Mouse (Mus musculus) layer of hippocampus, adult 18-20 months (tissue): ENCODE results near the gene Acad9. TPM values are rescaled to one million over a fixed set of nuclear protein-coding genes. Genes with fewer than 3 reads are reported as not detected.

ENCODE experiments used
- DNase-seq, 2 experiments: peaks; one replicate each; pipeline ENCODE4 v3.0.0; 2022; ENCODE audit warnings: low spot score in 2 of 2
- long read RNA-seq: library from polyadenylated mRNA; stranded (forward); transcript quantifications from one replicate; pipeline ENCODE4 v2.0.0, GENCODE M21; 2021
- total RNA-seq, 2 experiments: library from RNA; stranded (reverse); gene quantifications; 2 replicates each; pipeline ENCODE4 v1.2.3; 2021

Gene Acad9
- 10 to 100 TPM; 34.2 to 46.3 TPM for total RNA-seq
- long read RNA-seq, transcript Acad9-201 (18 exons, 3,930 nt): major isoform, 51 of 58 reads
- long read RNA-seq, partial matches to known transcripts: 2 of 58 reads
- long read RNA-seq, other reads (novel, unspliced or antisense): 5 of 58 reads

DNA sequence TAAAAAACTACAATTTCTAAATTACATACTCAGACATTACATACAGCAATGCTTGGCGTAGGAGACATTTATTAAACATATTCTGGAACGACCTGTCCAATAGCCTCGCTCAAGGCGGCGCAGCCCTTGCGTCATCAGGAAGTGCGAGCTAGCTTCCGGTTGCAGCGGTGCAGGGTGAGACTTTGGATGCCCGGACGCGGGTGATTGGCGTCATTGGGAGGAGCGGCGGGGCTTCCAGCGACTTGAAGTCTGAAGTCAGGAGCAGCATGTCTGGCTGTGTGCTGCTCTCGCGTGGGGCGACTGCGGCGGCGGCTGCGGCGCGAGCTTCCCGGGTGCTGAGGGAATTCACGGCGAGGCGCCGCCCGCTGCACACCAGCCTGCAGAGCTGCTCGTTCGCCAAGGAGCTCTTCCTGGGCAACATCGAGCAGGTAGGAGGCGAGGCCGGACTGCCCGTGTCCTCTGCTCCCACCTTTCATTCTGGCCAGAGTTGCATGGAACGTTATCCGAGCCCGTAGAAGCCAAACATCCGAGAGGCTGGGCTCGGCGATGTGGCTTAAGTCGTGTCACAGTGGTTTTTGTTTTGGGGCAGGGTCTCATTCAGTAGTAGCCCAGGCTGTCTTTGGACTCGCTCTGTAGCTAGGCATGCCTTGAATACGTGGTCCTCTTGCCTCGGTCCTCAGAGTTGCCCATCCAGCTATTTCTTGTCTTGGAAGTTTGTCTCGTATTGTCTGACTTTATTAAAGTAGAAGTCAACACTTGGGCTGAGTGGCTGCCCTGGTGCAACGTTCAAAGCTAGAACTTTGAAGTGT is at the start of gene Acad9:
TSS of gene Acad9 (plus strand) at position 137 of the 809 bp plus-strand sequence.
- DNase-seq: peak; percentile 95 to 97

DNA sequence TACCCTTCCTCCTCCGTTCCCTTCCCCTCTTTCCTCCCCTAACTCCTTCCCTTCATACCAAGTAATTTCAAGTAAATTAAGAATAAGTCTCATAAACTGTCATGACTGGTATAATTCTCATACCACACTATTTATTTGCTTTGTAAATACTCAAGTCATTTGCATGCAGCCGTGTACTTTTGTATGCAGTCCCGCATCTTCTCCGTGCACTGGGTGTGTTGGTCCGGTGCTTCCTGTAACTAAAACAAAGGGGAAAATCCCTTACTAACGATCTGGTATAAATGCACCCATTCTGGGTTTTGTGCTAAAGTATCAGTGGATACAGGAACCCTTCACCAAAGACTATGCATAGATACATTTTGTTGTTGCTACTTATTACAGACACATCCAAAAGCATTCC is 40.0 kb upstream of the Acad9 start:
- DNase-seq: no peak

DNA sequence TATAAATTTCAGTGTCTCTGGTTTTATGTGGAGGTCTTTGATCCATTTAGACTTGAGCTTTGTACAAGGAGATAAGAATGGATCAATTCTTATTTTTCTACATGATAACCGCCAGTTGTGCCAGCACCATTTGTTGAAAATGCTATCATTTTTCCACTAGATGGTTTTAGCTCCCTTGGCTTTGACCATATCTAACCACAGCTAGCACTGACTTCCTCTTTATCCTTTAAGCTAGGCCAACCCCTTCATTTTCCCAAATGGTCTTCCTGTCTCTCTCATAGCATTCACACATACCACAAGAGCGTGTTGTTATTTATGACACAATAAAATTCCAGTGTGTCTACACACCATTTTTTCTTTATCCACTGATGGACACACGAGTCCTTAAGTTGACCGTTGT is 35.8 kb upstream of the Acad9 start:
- DNase-seq: no peak

DNA sequence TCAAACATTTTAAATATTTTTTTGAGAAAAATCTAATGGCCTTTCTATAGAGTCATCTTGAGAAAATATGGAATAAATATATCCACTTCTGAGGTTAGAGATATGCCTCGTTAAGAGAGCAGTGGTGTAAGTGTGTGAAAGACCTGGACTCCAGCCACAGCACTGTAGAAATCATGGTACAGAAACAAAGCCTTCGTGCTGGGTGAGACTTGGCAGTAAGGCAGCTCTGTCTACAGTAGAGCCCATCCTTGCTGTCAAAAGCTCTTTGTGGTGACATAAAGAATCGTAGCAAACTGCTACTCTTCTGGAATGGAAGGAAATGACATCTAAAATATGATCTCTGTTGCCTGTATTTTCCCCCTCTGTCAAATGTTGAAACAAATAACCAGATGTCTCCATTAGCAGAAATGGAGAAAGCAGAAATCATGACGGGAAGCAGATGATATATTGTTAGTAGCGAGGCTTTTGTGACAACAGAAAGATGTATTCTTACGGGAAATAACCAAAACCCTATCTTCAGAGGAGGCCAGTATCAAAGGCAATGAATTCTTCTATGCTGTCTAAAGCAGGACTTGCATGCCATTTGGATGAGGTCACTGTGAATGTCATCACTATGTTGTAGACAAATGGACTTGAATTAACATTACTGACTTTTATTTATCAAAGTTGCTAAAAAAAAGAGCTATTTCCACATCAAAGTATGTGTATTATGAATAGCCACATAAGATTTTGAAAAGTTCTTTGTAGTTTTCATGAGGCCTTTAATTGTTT is 33.9 kb upstream of the Acad9 start:
- DNase-seq: no peak

DNA sequence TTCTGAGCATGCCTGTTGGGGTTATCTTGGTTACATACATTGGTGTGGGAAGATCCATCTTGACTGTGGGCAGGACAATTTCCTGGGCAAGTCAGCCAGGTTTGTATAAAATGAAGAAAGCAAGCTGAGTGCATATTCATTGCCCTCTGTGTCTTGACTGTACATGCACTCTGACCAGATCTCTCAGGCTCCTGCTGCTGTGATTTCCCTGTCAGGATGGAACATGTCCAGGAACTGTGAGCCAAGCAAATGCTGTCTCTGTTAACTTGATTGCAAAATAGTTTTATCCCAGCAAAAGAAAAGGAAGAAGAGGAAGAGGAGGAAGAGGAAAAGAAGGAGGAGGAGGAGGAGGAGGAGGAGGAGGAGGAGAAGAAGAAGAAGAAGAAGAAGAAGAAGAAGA is 21.3 kb upstream of the Acad9 start:
- DNase-seq: no peak

DNA sequence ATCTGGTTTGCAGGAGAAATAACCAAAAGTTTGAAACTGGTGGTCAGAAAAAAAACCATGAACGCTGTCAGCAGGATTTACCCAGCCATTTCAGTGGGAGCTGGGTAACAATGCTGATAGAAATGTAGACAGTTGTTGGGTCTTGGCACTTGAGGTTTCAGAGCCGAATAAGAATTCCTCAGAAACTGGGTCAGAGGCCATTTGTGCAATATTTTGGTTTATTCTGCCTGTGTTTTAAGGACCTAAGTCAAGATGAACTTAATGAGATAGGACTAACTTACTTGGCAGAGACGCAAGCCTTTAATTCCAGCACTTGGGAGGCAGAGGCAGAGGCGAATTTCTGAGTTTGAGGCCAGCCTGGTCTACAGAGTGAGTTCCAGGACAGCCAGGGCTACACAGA is 20.7 kb upstream of the Acad9 start:
- no peak for DNase-seq

DNA sequence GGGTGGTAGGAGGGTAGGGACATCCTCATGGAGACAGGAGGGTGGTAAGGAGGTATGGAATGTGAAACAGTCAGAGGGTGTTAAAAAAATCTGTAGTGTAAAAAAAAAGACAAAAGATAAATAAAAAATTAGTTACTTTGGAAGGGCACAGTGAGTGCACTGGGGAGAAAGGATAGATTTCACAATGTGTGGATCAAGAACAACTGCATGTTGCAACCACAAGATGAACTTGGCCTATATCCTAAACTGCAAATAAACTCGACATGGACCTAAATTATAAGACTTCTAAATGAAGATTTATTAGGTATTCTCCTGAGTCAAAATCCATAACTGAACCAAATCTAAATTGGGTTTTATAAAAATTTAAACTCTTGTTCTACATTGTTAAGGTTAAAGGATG is 16.7 kb upstream of the Acad9 start:
- no peak for DNase-seq

DNA sequence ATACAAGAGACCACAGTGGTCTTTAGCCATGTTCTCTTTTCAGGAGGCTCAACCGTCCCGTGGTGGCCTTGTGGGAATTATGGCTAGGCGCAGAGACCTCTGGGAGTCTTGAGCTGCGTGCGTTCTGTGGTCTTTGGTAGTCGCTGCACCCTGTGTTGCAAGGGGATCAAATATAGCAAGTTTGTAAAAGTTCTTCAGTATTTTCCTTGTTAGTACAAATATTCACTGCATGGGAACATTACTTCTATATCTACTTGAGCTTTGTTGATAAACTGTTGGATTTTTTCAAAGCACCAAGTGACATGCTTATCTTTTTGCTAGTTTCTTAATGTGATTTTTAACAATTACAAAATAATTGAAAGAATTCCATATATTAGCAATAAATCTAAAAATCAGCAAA is 12.3 kb upstream of the Acad9 start, which contains the start of gene Ccdc144b:
TSS of gene Ccdc144b (minus strand) at position 101 of the 400 bp plus-strand sequence.
- no peak for DNase-seq

DNA sequence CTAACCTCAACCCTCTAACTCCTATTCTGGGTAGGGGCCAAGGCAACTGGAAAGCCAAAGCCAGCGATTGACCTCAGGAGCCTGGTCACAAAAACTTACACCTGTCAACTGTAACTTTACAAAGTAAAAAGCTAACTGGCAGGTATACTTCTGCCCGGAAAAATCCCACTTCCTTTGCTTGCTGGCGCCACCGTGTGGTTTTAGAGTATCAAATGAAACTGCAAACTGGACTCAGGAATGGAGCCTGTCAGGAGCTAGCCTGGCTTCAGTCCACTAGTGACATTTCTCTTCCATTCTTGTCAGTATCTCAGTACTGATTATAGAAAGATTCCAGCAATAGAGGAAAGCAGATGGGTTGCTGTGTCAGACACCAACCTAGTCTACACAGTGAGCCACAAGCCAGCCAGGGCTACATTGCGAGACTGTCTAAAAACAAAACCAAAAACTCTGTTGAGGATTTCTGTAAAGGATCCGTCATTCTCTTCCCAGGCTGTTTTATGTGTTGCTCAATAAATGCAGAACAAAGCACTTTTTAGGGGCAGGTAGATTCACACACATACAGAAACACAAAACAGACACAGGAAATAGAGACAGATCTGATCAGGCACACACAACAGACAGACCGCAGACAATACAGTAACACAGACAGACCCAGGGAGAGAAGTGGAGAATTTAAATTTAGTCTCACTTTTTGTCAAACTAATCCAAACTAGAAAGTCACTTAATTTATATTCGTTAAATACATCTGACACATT is 5.5 kb upstream of the Acad9 start:
- DNase-seq: peak in 1 of 2 experiments; percentile 65

DNA sequence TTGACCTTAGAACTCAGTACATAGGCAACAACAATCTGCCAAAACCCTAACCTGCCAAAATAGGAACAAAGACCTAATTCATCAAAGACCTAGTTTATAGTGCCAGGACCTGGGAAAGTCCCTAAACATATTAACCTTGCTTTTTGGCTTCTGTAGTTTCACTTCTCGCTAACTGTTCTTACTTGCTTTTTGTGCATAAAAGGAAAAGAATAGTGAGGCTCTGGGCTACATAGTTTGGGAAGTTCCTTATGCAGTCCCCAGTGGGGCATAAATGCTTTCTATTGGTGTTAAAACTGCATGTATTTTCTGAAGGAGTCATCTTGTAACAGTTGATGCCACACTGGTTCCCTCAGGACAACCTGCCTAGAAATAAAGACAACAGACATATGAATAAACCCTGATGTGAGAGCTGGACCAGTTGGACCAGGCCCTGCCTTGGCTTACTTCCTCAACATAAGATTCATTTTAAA is 1.2 kb upstream of the Acad9 start:
- DNase-seq: no peak

DNA sequence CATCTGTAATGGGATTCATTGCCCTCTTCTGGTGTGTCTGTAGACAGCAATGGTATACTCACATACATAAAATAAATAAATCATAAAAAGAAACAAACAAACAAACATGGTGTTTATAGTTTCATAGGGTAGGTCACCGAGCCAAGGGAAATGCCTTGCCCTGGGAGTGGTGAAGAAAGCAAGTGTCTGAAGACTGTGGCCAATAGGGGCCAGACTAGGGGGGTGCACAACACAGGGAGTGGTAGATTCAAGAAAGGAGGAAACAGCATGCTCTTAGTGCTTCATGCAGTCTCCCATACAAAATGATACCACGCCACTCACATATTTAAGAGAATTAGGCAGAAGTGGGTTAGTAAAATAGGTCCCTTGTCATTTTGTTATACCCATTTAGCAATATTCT is 613 bp upstream of the Acad9 start:
- DNase-seq: no peak

DNA sequence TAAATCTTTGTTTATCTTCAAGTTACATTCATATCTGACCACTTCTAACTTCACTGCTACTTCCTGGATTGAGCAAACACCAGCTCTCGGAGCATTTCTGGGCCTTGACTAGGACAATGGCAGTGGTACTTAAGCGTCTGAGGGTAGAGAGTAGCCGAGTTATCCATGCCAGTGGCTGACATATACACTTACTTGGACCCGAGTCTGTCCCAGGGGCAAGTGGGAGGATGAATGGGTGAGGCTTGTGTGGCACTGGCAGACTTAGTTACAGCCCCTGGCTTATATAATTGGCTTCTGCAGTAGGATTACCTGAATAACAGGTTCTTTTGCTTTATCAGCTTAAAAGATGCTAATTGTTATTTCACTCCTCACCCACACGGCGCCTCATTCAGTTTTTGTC is 2.0 kb downstream of the Acad9 start:
- DNase-seq: no peak

DNA sequence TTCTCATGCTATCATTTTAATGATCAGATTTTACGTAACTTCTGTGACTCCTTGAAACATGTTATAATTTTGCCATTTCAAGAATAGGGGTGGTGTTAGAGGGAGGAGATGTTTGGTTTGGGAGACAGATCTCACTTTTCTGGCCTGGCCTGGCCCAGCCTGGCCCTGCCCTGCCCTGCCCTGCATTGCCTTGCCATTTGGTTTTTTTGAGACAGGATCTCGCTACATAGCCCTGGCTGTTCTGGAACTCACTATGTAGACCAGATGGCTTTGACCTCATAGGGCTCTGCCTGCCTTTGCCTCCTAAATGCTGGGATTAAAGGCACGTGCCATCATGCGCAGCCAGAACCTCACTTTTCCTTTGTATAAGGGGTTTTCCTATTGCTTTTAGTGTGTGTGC is 4.7 kb downstream of the Acad9 start:
- DNase-seq: no peak

DNA sequence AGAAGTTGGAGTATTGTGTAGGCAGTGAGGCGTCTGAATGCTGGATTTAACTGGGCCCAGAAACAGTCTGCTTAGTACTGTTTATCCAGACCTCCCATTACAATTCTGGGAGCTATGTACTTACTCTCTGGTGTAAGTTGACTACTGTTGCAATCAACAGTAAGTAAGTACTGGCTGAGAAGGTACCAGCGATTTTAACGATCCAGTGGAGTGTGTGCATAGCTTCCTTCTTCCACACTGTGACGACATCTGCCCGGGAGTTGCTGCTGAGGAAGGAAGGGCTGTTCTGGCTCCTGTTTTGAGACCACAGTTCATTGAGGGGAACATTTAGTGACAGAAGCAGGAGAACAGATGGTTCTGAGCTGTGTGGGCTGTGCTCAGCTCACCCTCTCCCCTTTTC is 5.3 kb downstream of the Acad9 start:
- peak in 1 of 2 experiments; percentile 30 for DNase-seq

DNA sequence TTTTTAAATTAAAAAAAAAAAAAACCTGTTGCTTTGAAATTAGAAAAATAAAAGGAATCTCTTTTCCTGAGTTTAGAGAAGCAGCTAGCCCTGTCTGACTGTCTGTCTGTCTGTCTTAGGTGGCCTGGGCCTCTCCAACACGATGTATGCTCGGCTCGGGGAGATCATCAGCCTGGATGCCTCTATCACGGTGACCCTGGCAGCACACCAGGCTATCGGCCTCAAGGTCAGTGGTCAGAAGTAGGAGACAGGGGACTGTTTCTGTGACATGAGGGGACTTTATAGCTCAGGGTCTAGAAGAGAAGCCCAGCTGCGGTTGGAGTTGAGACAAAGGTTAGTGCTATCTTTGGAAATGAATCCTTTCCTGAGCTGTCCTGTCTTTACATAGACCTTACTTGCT is 8.5 kb downstream of the Acad9 start:
- no peak for DNase-seq

DNA sequence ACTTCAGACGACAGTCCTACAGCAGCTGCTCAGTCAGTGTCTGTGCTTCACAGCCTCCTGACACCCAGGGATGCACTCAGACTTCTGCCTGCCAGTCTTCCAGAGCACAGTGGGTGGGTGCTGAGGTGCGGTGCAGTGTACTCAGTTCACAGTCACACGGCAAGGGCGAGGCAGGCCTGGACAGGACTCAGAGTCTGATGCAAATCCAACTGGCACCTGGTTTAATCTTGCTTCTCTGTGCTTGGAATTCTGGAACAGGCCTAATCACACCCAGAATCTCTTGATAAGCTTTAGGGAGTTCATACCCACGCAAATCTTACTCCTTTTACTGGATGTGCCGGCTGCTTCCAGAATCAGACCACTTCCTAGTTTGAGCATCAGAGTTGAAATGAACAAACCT is 9.7 kb downstream of the Acad9 start:
- DNase-seq: no peak

DNA sequence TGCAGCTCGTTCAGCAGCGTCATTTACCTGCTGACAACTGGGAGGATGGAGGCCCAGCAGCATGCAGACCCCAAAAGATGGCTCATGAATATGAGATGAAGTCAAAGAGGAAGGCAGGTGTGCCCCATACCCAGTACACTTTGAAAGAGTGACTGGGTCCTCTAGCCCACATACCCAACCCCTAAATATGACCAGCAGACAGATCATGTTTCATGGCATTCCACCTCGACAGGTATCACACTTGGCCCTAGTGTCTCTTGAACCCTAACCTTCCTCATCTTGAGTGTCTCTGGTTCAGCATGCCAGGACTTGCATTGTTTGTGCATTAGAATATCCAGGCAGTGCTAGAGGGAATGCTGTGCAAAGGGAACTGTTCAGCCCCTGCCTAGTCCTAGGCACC is 11.6 kb downstream of the Acad9 start:
- no peak for DNase-seq

DNA sequence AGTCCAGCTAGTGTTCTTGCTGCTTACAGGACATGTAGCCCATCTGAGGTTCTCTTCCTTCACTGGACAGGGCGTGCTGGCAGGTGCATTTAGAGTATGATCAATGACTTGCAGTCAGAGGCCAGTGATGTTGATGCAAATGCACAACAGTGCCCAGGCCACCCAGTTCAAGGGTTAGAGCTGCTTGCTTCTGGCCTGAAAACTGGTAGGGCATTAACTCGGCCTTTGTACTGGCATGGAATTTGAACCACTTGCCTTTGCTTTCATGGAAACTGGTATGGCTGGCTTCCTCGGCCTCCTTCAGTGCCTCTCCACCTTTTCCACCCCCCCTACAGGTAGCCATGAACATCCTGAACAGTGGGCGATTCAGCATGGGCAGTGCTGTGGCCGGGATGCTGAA is 14.1 kb downstream of the Acad9 start:
- no peak for DNase-seq

DNA sequence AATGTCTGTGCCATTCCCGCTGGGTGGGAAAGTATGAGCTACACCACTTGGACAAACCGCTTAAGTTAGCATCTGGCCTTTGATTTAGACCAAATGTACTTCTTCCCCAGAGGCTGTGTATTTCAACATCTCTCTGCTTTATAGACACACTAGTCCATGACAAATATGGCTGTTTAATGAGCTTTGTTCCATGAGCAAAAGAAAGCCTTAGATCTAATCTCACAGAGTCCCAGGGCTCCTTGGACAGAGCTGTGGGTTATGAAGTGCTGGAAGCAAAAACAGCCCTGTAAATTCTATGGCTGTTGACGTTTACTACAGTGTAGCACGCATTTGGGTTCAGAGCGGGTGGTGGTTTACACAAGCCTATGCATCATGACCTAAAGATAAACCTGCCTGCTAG is 15.0 kb downstream of the Acad9 start:
- DNase-seq: no peak

DNA sequence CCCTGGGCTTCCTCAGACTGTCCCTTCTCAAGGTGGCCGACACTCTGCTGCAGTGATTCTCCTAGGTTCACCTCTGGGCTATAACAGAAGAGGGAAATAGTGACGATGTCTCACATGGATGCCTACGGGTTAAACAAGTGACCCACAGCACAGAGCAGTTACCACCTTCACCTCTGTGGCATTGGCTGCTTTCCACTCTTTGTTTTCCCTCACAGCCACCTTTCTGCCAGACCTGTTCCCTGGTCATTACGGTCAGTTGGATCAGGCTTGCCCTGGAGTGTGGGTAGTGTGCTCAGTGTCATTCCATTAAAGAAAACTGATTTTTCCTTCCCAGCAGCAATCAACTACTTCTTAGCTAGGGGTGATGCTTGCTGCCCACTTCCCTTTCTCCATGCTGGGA is 17.1 kb downstream of the Acad9 start:
- no peak for DNase-seq

DNA sequence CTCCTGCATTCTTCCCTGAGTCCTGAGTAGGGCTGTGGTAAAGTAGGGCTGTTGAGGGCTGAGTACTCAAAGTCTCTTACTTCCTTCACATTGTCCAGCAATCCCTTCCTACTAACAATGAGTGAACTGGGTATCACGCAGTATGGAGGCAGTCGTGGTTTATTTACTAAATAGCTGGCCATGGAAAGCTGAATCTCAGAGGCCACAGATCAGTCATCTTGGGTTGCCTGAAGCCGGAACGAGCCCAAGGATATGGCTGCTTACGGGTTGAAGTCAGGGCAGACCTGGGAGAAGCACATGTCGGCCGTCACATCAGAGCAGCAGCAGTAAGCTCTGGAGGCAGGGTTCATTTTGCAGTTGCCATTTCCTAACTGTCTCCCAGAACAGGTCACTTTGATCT is 17.6 kb downstream of the Acad9 start:
- DNase-seq: no peak

DNA sequence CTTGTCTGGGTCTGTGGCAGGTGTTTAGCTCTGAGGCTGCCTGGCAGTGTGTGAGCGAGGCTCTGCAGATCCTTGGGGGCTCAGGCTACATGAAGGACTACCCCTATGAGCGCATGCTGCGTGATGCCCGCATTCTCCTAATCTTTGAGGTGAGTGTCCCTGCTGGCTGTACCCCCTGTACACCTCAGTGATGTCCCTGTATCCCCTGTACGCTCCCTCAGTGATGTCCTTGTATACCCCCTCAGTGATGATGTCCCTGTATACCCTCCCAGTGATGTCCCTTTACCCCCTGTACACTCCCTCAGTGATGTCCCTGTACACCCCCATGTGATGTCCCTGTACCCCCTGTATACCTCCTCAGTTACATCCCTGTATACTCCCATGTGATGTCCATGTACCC is 19.6 kb downstream of the Acad9 start:
- DNase-seq: no peak
